Mouse (Mus musculus): ENCODE results near the gene Rcsd1. TPM values are rescaled to one million over a fixed set of nuclear protein-coding genes. Genes with fewer than 3 reads are reported as not detected.

Rcsd1 gene
- total RNA-seq (2022), result 1 to 10 TPM; 5.5 to 8.2 (median 7.3) TPM

GRCm38 (mm10) chr1:165709629-165710256 lies at the start of gene Rcsd1:
Gene Rcsd1 (minus strand): TSS chr1:165709757.
- DNase-seq (ENCODE audit: low spot score in 2 of 2), result no peak

- no peak for DNase-seq (ENCODE audit: low spot score in 2 of 2)
Observed at GRCm38 (mm10) chr1:165755194-165755593, 45.6 kb upstream of the Rcsd1 start.

- no peak for DNase-seq (ENCODE audit: low spot score in 2 of 2)
Observed at GRCm38 (mm10) chr1:165754205-165754604, 44.6 kb upstream of the Rcsd1 start.

GRCm38 (mm10) chr1:165751838-165752237 lies 42.3 kb upstream of the Rcsd1 start:
- DNase-seq (ENCODE audit: low spot score in 2 of 2), result no peak

- no peak for DNase-seq (ENCODE audit: low spot score in 2 of 2)
Observed at GRCm38 (mm10) chr1:165751142-165751541, 41.6 kb upstream of the Rcsd1 start.

- no peak for DNase-seq (ENCODE audit: low spot score in 2 of 2)
Observed at GRCm38 (mm10) chr1:165748053-165748452, 38.5 kb upstream of the Rcsd1 start.

GRCm38 (mm10) chr1:165741989-165742388 lies 32.4 kb upstream of the Rcsd1 start:
- no peak for DNase-seq (ENCODE audit: low spot score in 2 of 2)

GRCm38 (mm10) chr1:165738985-165739384 lies 29.4 kb upstream of the Rcsd1 start:
- DNase-seq (ENCODE audit: low spot score in 2 of 2), result no peak

- DNase-seq (ENCODE audit: low spot score in 2 of 2), result no peak
Observed at GRCm38 (mm10) chr1:165737867-165738266, 28.3 kb upstream of the Rcsd1 start.

- DNase-seq (ENCODE audit: low spot score in 2 of 2), result no peak
Observed at GRCm38 (mm10) chr1:165737451-165737850, 27.9 kb upstream of the Rcsd1 start.

- DNase-seq (ENCODE audit: low spot score in 2 of 2), result peak; percentile 56 to 79
Observed at GRCm38 (mm10) chr1:165735826-165736818, 26.6 kb upstream of the Rcsd1 start.

- DNase-seq (ENCODE audit: low spot score in 2 of 2), result no peak
Observed at GRCm38 (mm10) chr1:165734840-165735239, 25.3 kb upstream of the Rcsd1 start.

- no peak for DNase-seq (ENCODE audit: low spot score in 2 of 2)
Observed at GRCm38 (mm10) chr1:165731553-165731952, 22.0 kb upstream of the Rcsd1 start.

- DNase-seq (ENCODE audit: low spot score in 2 of 2), result no peak
Observed at GRCm38 (mm10) chr1:165730129-165730528, 20.6 kb upstream of the Rcsd1 start.

- DNase-seq (ENCODE audit: low spot score in 2 of 2), result no peak
Observed at GRCm38 (mm10) chr1:165728057-165728639, 18.6 kb upstream of the Rcsd1 start.

- no peak for DNase-seq (ENCODE audit: low spot score in 2 of 2)
Observed at GRCm38 (mm10) chr1:165726986-165727385, 17.4 kb upstream of the Rcsd1 start.

- no peak for DNase-seq (ENCODE audit: low spot score in 2 of 2)
Observed at GRCm38 (mm10) chr1:165725039-165725644, 15.6 kb upstream of the Rcsd1 start.

GRCm38 (mm10) chr1:165724219-165725033 lies 14.9 kb upstream of the Rcsd1 start:
- DNase-seq (ENCODE audit: low spot score in 2 of 2), result no peak

GRCm38 (mm10) chr1:165722531-165723123 lies 13.1 kb upstream of the Rcsd1 start:
- no peak for DNase-seq (ENCODE audit: low spot score in 2 of 2)

GRCm38 (mm10) chr1:165718543-165719105 lies 9.1 kb upstream of the Rcsd1 start:
- DNase-seq (ENCODE audit: low spot score in 2 of 2), result no peak
